Mouse (Mus musculus) neural tube, embryonic 14.5 days (tissue): ENCODE results near the gene Prdm8. TPM values are rescaled to one million over a fixed set of nuclear protein-coding genes. Genes with fewer than 3 reads are reported as not detected.

Experiments
- ATAC-seq: fragments of 200-750 bp; cut with Nextera tagmentation; 2 replicates; pipeline ENCODE4 v1.8.0; 2017; ENCODE audit warnings: low read depth, mild to moderate bottlenecking, moderate TSS enrichment, moderate library complexity
- H3K27ac ChIP-seq: fragments of 300-500 bp; sonication (generic); 2 replicates; pipeline ENCODE4 v1.5.1; 2014; ENCODE audit warnings: low read depth, mild to moderate bottlenecking, control low read depth, low read length, moderate library complexity, mixed read lengths
- H3K27me3 ChIP-seq: fragments of 300-500 bp; sonication (generic); 2 replicates; pipeline ENCODE4 v1.6.1; 2014; ENCODE audit warnings: low read length; ENCODE audit not compliant: control insufficient read depth, insufficient read depth
- H3K36me3 ChIP-seq: fragments of 300-500 bp; sonication (generic); 2 replicates; pipeline ENCODE4 v1.6.1; 2014; ENCODE audit warnings: low read length, mixed read lengths; ENCODE audit not compliant: control insufficient read depth, insufficient read depth
- H3K4me1 ChIP-seq: fragments of 300-500 bp; sonication (generic); 2 replicates; pipeline ENCODE4 v1.6.1; 2014; ENCODE audit warnings: low read length; ENCODE audit not compliant: control insufficient read depth, insufficient read depth
- H3K4me2 ChIP-seq: fragments of 300-500 bp; sonication (generic); 2 replicates; pipeline ENCODE4 v1.6.1; 2014; ENCODE audit warnings: mild to moderate bottlenecking, low read depth, low read length, control low read depth
- H3K4me3 ChIP-seq: fragments of 300-500 bp; sonication (generic); 2 replicates; pipeline ENCODE4 v1.5.1; 2014; ENCODE audit warnings: low read depth, low read length, control low read depth, mixed read lengths
- H3K9ac ChIP-seq: fragments of 300-500 bp; sonication (generic); replicated peaks from 2 replicates; pipeline ENCODE4 v1.6.1; 2014; ENCODE audit warnings: low read depth, mild to moderate bottlenecking, control low read depth, low read length, mixed read lengths
- H3K9me3 ChIP-seq: fragments of 300-500 bp; sonication (generic); 2 replicates; pipeline ENCODE4 v1.6.1; 2016; ENCODE audit warnings: low read length; ENCODE audit not compliant: control insufficient read depth
- WGBS: fragments of 180-500 bp; shearing (Covaris S2); extraction: QIAGEN DNeasy Blood & Tissue Kit; methylation state at CpG from one replicate; pipeline ENCODE4 v1.1.7; 2014; 5-methylcytosine and 5-hydroxymethylcytosine counted together
- polyA plus RNA-seq: library from polyadenylated mRNA; unstranded; fragments of >200 nt; fragmentation: Nextera tagmentation; extraction: Ambion mirVana; gene quantifications from 2 replicates; pipeline ENCODE4 v1.2.1, GENCODE M21; 2014

Prdm8 gene
- polyA plus RNA-seq, 1 experiment from 2014 or later, result 5.7 TPM

DNA sequence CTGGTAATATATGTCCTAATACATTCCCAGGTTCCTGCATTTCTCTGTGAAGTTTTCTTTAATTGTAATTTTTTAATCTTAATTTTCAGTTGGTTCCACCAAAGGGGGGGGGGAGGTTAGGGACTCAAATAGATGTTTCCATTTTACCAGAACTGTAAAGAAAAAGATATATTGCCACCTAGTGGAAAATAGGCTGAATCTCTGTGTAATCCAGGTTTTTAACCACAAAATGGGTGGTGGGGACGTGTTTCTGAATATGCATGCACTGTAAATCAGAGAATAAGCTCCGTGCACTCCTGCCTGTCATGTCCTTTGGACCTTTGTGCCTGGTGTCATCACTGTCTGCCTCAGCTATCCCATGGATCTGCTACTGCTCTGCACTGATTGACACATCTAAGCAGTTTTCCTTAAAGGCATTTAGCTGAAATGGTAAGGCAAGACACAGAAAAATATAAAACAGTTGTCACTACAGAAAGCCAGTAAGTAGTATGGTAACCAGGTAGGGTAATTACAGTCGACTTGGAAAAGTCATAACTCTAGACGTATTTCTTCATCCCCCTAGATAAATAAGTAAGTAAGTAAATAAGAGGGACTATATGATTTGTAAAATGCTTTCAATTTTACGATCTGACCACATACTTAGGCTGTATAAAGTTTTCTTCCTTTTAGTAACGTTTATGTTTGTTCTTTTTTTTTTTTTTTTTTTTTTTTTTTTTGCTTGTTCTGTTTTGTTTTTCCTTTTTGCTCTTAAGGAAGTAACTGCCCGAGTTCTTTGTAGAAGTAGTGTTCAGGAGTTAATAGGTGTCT lies 31.6 kb downstream of the Prdm8 start:
- no peaks in the 10 kb centered on the region for H3K36me3 ChIP-seq
- H3K4me3 ChIP-seq, result no peak overlapping the region
- H3K4me2 ChIP-seq, result no peak overlapping the region
- no peak overlapping the region for H3K27ac ChIP-seq
- 59% methylated on average over 7 of the region's 7 CpGs for WGBS
- H3K9ac ChIP-seq, result no peak overlapping the region
- no peaks in the 10 kb centered on the region for H3K9me3 ChIP-seq
- no peaks in the 10 kb centered on the region for H3K4me1 ChIP-seq
- no peak for ATAC-seq
- no peaks in the 10 kb centered on the region for H3K27me3 ChIP-seq

DNA sequence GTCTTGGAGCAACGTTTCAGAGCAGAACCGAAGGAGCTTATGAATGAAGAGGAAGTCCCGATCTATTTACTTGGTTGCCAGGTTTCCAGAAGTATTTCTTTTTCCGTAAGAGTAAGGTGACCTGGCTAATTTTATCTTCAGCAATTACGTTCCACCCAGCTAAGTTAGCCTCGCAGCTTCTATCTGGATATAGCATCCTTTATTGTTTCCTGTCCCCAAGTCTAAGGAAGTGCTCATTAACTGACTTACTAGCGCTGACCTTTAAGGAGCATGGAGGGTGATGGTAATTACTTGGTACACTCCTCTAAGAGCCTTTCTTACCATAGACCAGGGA lies 32.2 kb downstream of the Prdm8 start:
- H3K4me3 ChIP-seq, result no peak overlapping the region
- no peaks in the 10 kb centered on the region for H3K27me3 ChIP-seq
- ATAC-seq, result no peak
- H3K36me3 ChIP-seq, result no peaks in the 10 kb centered on the region
- no peak overlapping the region for H3K4me2 ChIP-seq
- WGBS, result 47% methylated on average over 7 of the region's 7 CpGs
- no peaks in the 10 kb centered on the region for H3K9me3 ChIP-seq
- no peak overlapping the region for H3K27ac ChIP-seq
- no peak overlapping the region for H3K9ac ChIP-seq
- no peaks in the 10 kb centered on the region for H3K4me1 ChIP-seq

GRCm38 (mm10) chr5:98201606-98202005 lies 34.6 kb downstream of the Prdm8 start:
- no peak overlapping the region for H3K4me3 ChIP-seq
- no peaks in the 10 kb centered on the region for H3K4me1 ChIP-seq
- H3K9ac ChIP-seq, result no peak overlapping the region
- no peaks in the 10 kb centered on the region for H3K36me3 ChIP-seq
- no peak overlapping the region for H3K4me2 ChIP-seq
- no peak overlapping the region for H3K27ac ChIP-seq
- no peaks in the 10 kb centered on the region for H3K9me3 ChIP-seq
- 67% methylated on average over 3 of the region's 3 CpGs for WGBS
- no peak for ATAC-seq
- no peaks in the 10 kb centered on the region for H3K27me3 ChIP-seq

GRCm38 (mm10) chr5:98202996-98203395 lies 36.0 kb downstream of the Prdm8 start:
- no peaks in the 10 kb centered on the region for H3K4me1 ChIP-seq
- no peak for ATAC-seq
- no peaks in the 10 kb centered on the region for H3K27me3 ChIP-seq
- H3K27ac ChIP-seq, result no peak overlapping the region
- no peak overlapping the region for H3K4me3 ChIP-seq
- no peaks in the 10 kb centered on the region for H3K9me3 ChIP-seq
- H3K9ac ChIP-seq, result no peak overlapping the region
- H3K36me3 ChIP-seq, result no peaks in the 10 kb centered on the region
- no peak overlapping the region for H3K4me2 ChIP-seq
- WGBS, result 84% methylated on average over 4 of the region's 4 CpGs

DNA sequence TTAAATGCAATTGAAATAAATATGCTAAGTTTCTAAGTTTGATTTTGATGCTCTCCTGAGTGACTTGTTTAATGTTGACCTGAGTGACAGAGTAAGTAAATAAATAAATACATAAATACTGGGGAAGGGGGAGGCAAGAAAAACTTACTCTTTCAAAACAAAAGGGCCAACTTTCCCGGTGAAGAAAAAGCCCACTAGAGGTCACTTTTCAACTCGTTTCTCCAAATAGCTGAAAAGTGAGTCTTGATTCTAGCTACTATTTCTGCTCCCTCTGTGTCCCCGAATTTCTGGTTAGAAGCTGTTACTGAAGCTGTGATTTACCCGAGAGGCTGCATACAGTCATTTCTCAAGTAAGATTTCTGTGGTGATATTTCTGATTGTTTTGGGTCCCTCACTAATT lies 45.5 kb downstream of the Prdm8 start:
- no peak overlapping the region for H3K4me3 ChIP-seq
- ATAC-seq, result no peak
- no peak overlapping the region for H3K9ac ChIP-seq
- no peaks in the 10 kb centered on the region for H3K36me3 ChIP-seq
- H3K4me1 ChIP-seq, result no peaks in the 10 kb centered on the region
- no peaks in the 10 kb centered on the region for H3K27me3 ChIP-seq
- WGBS, result 77% methylated on average over 4 of the region's 4 CpGs
- no peaks in the 10 kb centered on the region for H3K9me3 ChIP-seq
- H3K27ac ChIP-seq, result no peak overlapping the region
- no peak overlapping the region for H3K4me2 ChIP-seq

- Histone ChIP-seq H3K4me1 (no peaks in the 10 kb centered on the region), H3K4me3 (no peak overlapping the region), H3K27ac (no peak overlapping the region), H3K36me3 (no peaks in the 10 kb centered on the region), H3K9me3 (no peaks in the 10 kb centered on the region), H3K4me2 (no peak overlapping the region), H3K27me3 (no peaks in the 10 kb centered on the region), H3K9ac (no peak overlapping the region)
- WGBS, result 82% methylated on average over 4 of the region's 4 CpGs
- ATAC-seq, result no peak
These were observed 55.0 kb downstream of the Prdm8 start for GRCm38 (mm10) chr5:98221956-98222355.

GRCm38 (mm10) chr5:98226710-98227109 lies 59.7 kb downstream of the Prdm8 start:
- WGBS, result 90% methylated on average over 2 of the region's 2 CpGs
- Histone ChIP-seq H3K36me3 (no peaks in the 10 kb centered on the region), H3K9ac (no peak overlapping the region), H3K9me3 (no peaks in the 10 kb centered on the region), H3K27ac (no peak overlapping the region), H3K4me3 (no peak overlapping the region), H3K4me1 (no peaks in the 10 kb centered on the region), H3K4me2 (no peak overlapping the region), H3K27me3 (no peaks in the 10 kb centered on the region)
- no peak for ATAC-seq

GRCm38 (mm10) chr5:98229456-98229855 lies 62.5 kb downstream of the Prdm8 start:
- Histone ChIP-seq H3K4me2 (no peak overlapping the region), H3K27me3 (no peaks in the 10 kb centered on the region), H3K9ac (no peak overlapping the region), H3K9me3 (no peaks in the 10 kb centered on the region), H3K36me3 (no peaks in the 10 kb centered on the region), H3K27ac (no peak overlapping the region), H3K4me1 (no peaks in the 10 kb centered on the region), H3K4me3 (no peak overlapping the region)
- WGBS, result 81% methylated on average over 6 of the region's 6 CpGs
- no peak for ATAC-seq

- no peaks in the 10 kb centered on the region for H3K36me3 ChIP-seq
- no peaks in the 10 kb centered on the region for H3K4me1 ChIP-seq
- no peak overlapping the region for H3K9ac ChIP-seq
- WGBS, result 86% methylated on average over 6 of the region's 6 CpGs
- no peak overlapping the region for H3K27ac ChIP-seq
- no peaks in the 10 kb centered on the region for H3K9me3 ChIP-seq
- H3K4me2 ChIP-seq, result no peak overlapping the region
- H3K27me3 ChIP-seq, result no peaks in the 10 kb centered on the region
- no peak overlapping the region for H3K4me3 ChIP-seq
- ATAC-seq, result no peak
These were observed 71.5 kb downstream of the Prdm8 start for GRCm38 (mm10) chr5:98238466-98238865.
